Mouse (Mus musculus) small intestine, adult 2 months (tissue): ENCODE data around the gene Pip5k1a.
"Not testable (repeated sequence)": the region's sequence is repeated elsewhere in the genome, so short reads cannot be mapped to it uniquely, and the experiment has no call there.

Source experiments
- CTCF ChIP-seq: fragments of 200-500 bp; IDR thresholded peaks from 2 replicates; pipeline ENCODE4 v1.5.1; 2012; ENCODE audit warnings: low read depth, mild to moderate bottlenecking, control low read depth, inconsistent platforms, low read length, moderate library complexity, mixed read lengths; ENCODE audit not compliant: insufficient replicate concordance, insufficient read length; ENCODE audit errors: extremely low read depth
- POLR2A ChIP-seq: fragments of 200-500 bp; IDR thresholded peaks from 2 replicates; pipeline ENCODE4 v1.6.1; 2012; ENCODE audit warnings: low read depth, mild to moderate bottlenecking, control low read depth, inconsistent platforms, low read length, moderate library complexity

DNA sequence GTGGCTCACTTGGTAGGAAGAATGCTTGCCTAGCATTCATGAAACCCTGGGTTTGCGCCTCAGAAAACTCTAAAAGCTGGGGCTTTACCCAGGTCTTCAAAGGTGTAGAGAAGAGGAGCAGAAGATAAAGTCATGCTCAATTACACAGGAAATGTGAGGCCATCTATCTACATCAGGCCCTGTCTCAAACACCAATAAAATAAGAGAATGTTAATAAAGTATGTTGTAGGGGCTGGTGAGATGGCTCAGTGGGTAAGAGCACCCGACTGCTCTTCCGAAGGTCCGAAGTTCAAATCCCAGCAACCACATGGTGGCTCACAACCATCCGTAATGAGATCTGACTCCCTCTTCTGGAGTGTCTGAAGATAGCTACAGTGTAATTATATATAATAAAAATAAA lies 85.8 kb downstream of the Pip5k1a start:
- not testable (repeated sequence) for TF ChIP-seq POLR2A, CTCF
